Mouse (Mus musculus) adrenal gland, postnatal 25 days (tissue): ENCODE measurements at regions not wholly inside any gene's neighbourhood (a gene's known extent, or its start where the extent isn't known, plus 50 kb on each side); places are given as distances from the start of the nearest gene placed in this dataset.

Experiments used
- DNase-seq: peaks from one replicate; pipeline ENCODE4 v3.0.0; 2021; ENCODE audit warnings: mixed read lengths

GRCm38 (mm10) chr6:78599751-78600150 lies 131.1 kb upstream of the Reg3g start:
- peak; percentile 6 for DNase-seq

- DNase-seq: no peak
These were observed 101.4 kb upstream of the Reg3g start for GRCm38 (mm10) chr6:78570000-78570597.

- no peak for DNase-seq
These were observed 84.5 kb upstream of the Reg3g start for GRCm38 (mm10) chr6:78553008-78553698.

- DNase-seq: no peak
These were observed 83.7 kb upstream of the Reg3g start for GRCm38 (mm10) chr6:78552353-78552698.

- DNase-seq: no peak
These were observed 83.1 kb upstream of the Reg3g start for GRCm38 (mm10) chr6:78551666-78552352.

- no peak for DNase-seq
These were observed 79.8 kb upstream of the Reg3g start for GRCm38 (mm10) chr6:78548476-78548875.

GRCm38 (mm10) chr6:78547721-78548120 lies 79.0 kb upstream of the Reg3g start:
- DNase-seq: no peak

GRCm38 (mm10) chr6:78544238-78544637 lies 75.6 kb upstream of the Reg3g start:
- peak; percentile 74 for DNase-seq

GRCm38 (mm10) chr6:78537476-78537875 lies 68.8 kb upstream of the Reg3g start:
- DNase-seq: no peak

GRCm38 (mm10) chr6:78526986-78527762 lies 58.5 kb upstream of the Reg3g start:
- DNase-seq: no peak
